Mouse (Mus musculus): Measurements from ENCODE around the gene Ift52.
"Not testable (repeated sequence)": the region's sequence is repeated elsewhere in the genome, so short reads cannot be mapped to it uniquely, and the experiment has no call there.

Ift52 gene

GRCm38 (mm10) chr2:163031757-163032156, 14.6 kb downstream of the Ift52 start:
- DNase-seq: no peak

GRCm38 (mm10) chr2:163032622-163033021, 15.5 kb downstream of the Ift52 start:
- DNase-seq: no peak

- DNase-seq: no peak
Observed at GRCm38 (mm10) chr2:163039940-163040339, 22.8 kb downstream of the Ift52 start.

GRCm38 (mm10) chr2:163048125-163048524, 31.0 kb downstream of the Ift52 start:
- peak; percentile 63 to 82 for DNase-seq

- no peak for DNase-seq
Observed at GRCm38 (mm10) chr2:163049116-163049515, 32.0 kb downstream of the Ift52 start.

GRCm38 (mm10) chr2:163051691-163052090, 34.5 kb downstream of the Ift52 start:
- no peak for DNase-seq

- DNase-seq: no peak
Observed at GRCm38 (mm10) chr2:163052101-163052500, 34.9 kb downstream of the Ift52 start.

- no peak for DNase-seq
Observed at GRCm38 (mm10) chr2:163052826-163053225, 35.7 kb downstream of the Ift52 start.

- DNase-seq: peak; percentile 73 to 85
Observed at GRCm38 (mm10) chr2:163054335-163054840, 37.2 kb downstream of the Ift52 start, which contains the start of gene Mybl2. TSS of gene Mybl2 (plus strand) at chr2:163054687.

GRCm38 (mm10) chr2:163054891-163055494, 37.8 kb downstream of the Ift52 start:
- DNase-seq: peak in 1 of 2 experiments; percentile 8

- no peak for DNase-seq
Observed at GRCm38 (mm10) chr2:163055715-163056114, 38.6 kb downstream of the Ift52 start.

GRCm38 (mm10) chr2:163056584-163056983, 39.4 kb downstream of the Ift52 start:
- no peak for DNase-seq

GRCm38 (mm10) chr2:163058981-163059380, 41.8 kb downstream of the Ift52 start:
- DNase-seq: not testable (repeated sequence)

- DNase-seq: no peak
Observed at GRCm38 (mm10) chr2:163060630-163061029, 43.5 kb downstream of the Ift52 start.

- no peak for DNase-seq
Observed at GRCm38 (mm10) chr2:163061203-163062118, 44.3 kb downstream of the Ift52 start.

GRCm38 (mm10) chr2:163062119-163062508, 45.0 kb downstream of the Ift52 start:
- DNase-seq: no peak

GRCm38 (mm10) chr2:163066326-163066725, 49.2 kb downstream of the Ift52 start:
- DNase-seq: no peak

GRCm38 (mm10) chr2:163067233-163067632, 50.1 kb downstream of the Ift52 start:
- no peak for DNase-seq

- no peak for DNase-seq
Observed at GRCm38 (mm10) chr2:163070213-163070612, 53.1 kb downstream of the Ift52 start.

- no peak for DNase-seq
Observed at GRCm38 (mm10) chr2:163071590-163071989, 54.4 kb downstream of the Ift52 start.

- DNase-seq: no peak
Observed at GRCm38 (mm10) chr2:163073023-163073757, 56.0 kb downstream of the Ift52 start.

GRCm38 (mm10) chr2:163074006-163074405, 56.9 kb downstream of the Ift52 start:
- DNase-seq: no peak

- no peak for DNase-seq
Observed at GRCm38 (mm10) chr2:163074808-163075207, 57.7 kb downstream of the Ift52 start.
